22 mouse cellular contexts compared by ENCODE assay signal in the genomic region with DNA sequence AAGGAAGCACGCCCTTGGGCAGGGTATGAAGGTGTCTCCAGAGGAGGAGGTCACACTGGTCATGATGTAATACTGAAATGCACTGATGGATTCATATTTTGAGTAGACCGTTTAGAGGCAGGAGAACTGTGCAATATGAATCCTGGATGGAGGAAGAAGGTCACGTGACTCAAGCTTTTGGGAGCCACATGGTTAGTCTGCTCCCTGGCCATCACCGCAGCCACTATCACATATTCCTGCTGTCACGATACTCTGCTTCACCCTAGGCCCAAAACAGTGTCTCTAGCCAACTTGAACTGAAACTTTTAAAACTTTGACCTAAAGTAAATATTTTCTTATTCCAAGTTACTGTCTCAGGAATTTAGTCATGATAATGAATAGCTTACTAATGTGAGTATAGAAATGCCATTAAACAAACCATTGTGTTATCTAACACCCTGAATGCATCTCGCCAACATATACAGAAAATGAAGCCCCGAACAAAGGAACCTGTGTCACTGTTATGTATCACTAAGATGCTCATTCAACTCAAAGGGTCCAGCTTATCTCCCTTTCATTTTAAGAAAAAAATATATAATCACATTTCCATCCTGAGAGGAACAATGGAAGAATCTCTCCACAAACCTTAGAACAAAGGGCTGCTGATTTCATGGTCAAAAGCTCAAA.
DNase-seq lines count a peak whose midpoint lies in the region; ATAC-seq and TF ChIP-seq lines count a peak whose summit lies in the region.
"Had no signal": no experiment of that assay in that cellular context is flagged by ENCODE, and none has a peak within 500 bp of the region (broad histone marks: within the 10 kb centered on the region; RNA-seq: fewer than 3 reads in every experiment).

No protein-coding gene starts in this region.

- TF ChIP-seq EP300 in lung, postnatal 0 days (IDR thresholded peaks at IDR 0.05): no peak; the same call in 1 of the 2 replicates

- DNase-seq in heart, postnatal 10 days: no peak
- no peak for DNase-seq in kidney, adult 8-10 months
- no peak for DNase-seq in lung, postnatal 0 days (ENCODE audit: low spot score)
- DNase-seq in lung, postnatal 36 days: no peak
- no peak for DNase-seq in embryo, embryonic 11 days
- DNase-seq: adrenal gland, postnatal 25 days; B cell, adult 2 months; cerebellum, adult 11-12 months; cerebellum, adult 9-11 months; midbrain, embryonic 14.5 days; right cerebral cortex, postnatal 14 days; thymus, adult 18-20 months; thymus, postnatal 25 days had no signal

- no peak overlapping the region for H3K4me2 ChIP-seq in heart, embryonic 16.5 days (ENCODE audit: low read depth, low read length)
- no peak overlapping the region for H3K4me2 ChIP-seq in kidney, embryonic 15.5 days
- no peak overlapping the region for H3K4me2 ChIP-seq in lung, postnatal 0 days (replicated peaks; ENCODE audit: low read depth, low read length)
- H3K4me2 ChIP-seq: hindbrain, embryonic 13.5 days; liver, embryonic 11.5 days; neural tube, embryonic 15.5 days had no signal

- WGBS in heart, embryonic 16.5 days: 72% methylated on average over 7 of the region's 7 CpGs
- WGBS in kidney, embryonic 15.5 days: 71% methylated on average over 7 of the region's 7 CpGs
- 63% methylated on average over 7 of the region's 7 CpGs for WGBS in lung, postnatal 0 days

- no peaks in the 10 kb centered on the region for H3K27me3 ChIP-seq in heart, embryonic 16.5 days (ENCODE audit: control insufficient read depth, insufficient read depth, low read length)
- H3K27me3 ChIP-seq in kidney, embryonic 15.5 days: no peaks in the 10 kb centered on the region
- H3K27me3 ChIP-seq in lung, postnatal 0 days (replicated peaks; ENCODE audit: insufficient read depth, low read length): no peaks in the 10 kb centered on the region
- H3K27me3 ChIP-seq: embryonic facial prominence, embryonic 13.5 days; hindbrain, embryonic 13.5 days; limb, embryonic 13.5 days; neural tube, embryonic 15.5 days had no signal

- 0 out of 2 replicates have a peak, but pooled peaks cover 2% of the 10 kb centered on the region for H3K36me3 ChIP-seq in heart, embryonic 16.5 days (ENCODE audit: control insufficient read depth, insufficient read depth)
- H3K36me3 ChIP-seq in kidney, embryonic 15.5 days: no peaks in the 10 kb centered on the region
- no peaks in the 10 kb centered on the region for H3K36me3 ChIP-seq in lung, postnatal 0 days (ENCODE audit: insufficient read depth, low read length)
- H3K36me3 ChIP-seq: embryonic facial prominence, embryonic 13.5 days; forebrain, embryonic 10.5 days; hindbrain, embryonic 13.5 days; limb, embryonic 13.5 days; neural tube, embryonic 15.5 days had no signal

- H3K4me3 ChIP-seq in heart, embryonic 16.5 days (ENCODE audit: low read length): no peak overlapping the region
- H3K4me3 ChIP-seq in kidney, embryonic 15.5 days (replicated peaks): no peak overlapping the region
- H3K4me3 ChIP-seq in lung, postnatal 0 days (ENCODE audit: low read depth, low read length): no peak overlapping the region
- H3K4me3 ChIP-seq: embryonic facial prominence, embryonic 13.5 days; forebrain, embryonic 10.5 days; hindbrain, embryonic 13.5 days; limb, embryonic 13.5 days; neural tube, embryonic 15.5 days had no signal

- H3K27ac ChIP-seq in heart, embryonic 16.5 days (ENCODE audit: low read length): peak overlapping the region; percentile 70
- H3K27ac ChIP-seq in kidney, embryonic 15.5 days: peak overlapping the region; percentile 67; the same call in 1 of the 2 replicates
- no peak overlapping the region for H3K27ac ChIP-seq in lung, postnatal 0 days (ENCODE audit: low read length)
- H3K27ac ChIP-seq: hindbrain, embryonic 13.5 days; limb, embryonic 13.5 days; neural tube, embryonic 15.5 days had no signal

- ATAC-seq in heart, embryonic 16.5 days (replicated peaks; ENCODE audit: extremely low read depth, insufficient read depth, low FRiP score): peak; percentile 57
- ATAC-seq in kidney, embryonic 15.5 days (replicated peaks; ENCODE audit: low FRiP score): no peak; the same call in 1 of the 2 replicates
- peak; percentile 41; the same call in 1 of the 2 replicates for ATAC-seq in lung, postnatal 0 days
- ATAC-seq: forebrain, embryonic 16.5 days had no signal

- H3K9ac ChIP-seq in heart, embryonic 16.5 days (ENCODE audit: low read length): no peak overlapping the region
- no peak overlapping the region for H3K9ac ChIP-seq in kidney, embryonic 15.5 days
- H3K9ac ChIP-seq in lung, postnatal 0 days (replicated peaks; ENCODE audit: low read depth): no peak overlapping the region
- H3K9ac ChIP-seq: embryonic facial prominence, embryonic 13.5 days; hindbrain, embryonic 13.5 days; limb, embryonic 13.5 days; neural tube, embryonic 15.5 days had no signal

- peaks cover 35% of the 10 kb centered on the region for H3K4me1 ChIP-seq in heart, embryonic 16.5 days (ENCODE audit: control insufficient read depth, insufficient read depth, low read length)
- peaks cover 25% of the 10 kb centered on the region for H3K4me1 ChIP-seq in kidney, embryonic 15.5 days
- no peaks in the 10 kb centered on the region for H3K4me1 ChIP-seq in lung, postnatal 0 days (ENCODE audit: insufficient read depth, low read depth, low read length)

- intact Hi-C loops in heart, postnatal 10 days (cut with DNase I): no loop called here

- H3K9me3 ChIP-seq in heart, embryonic 16.5 days (replicated peaks; ENCODE audit: control insufficient read depth, low read length): no peaks in the 10 kb centered on the region
- H3K9me3 ChIP-seq in kidney, embryonic 15.5 days (replicated peaks): no peaks in the 10 kb centered on the region
- H3K9me3 ChIP-seq in lung, postnatal 0 days (ENCODE audit: low read length): no peaks in the 10 kb centered on the region
- H3K9me3 ChIP-seq: embryonic facial prominence, embryonic 13.5 days; forebrain, embryonic 10.5 days; hindbrain, embryonic 13.5 days; limb, embryonic 13.5 days; neural tube, embryonic 15.5 days had no signal

- no peak for TF ChIP-seq CTCF in lung, postnatal 0 days (IDR thresholded peaks at IDR 0.05)
